Mouse (Mus musculus): ENCODE data around the gene Ldlrad3. TPM values are rescaled to one million over a fixed set of nuclear protein-coding genes. Genes with fewer than 3 reads are reported as not detected.

The Ldlrad3 gene
- total RNA-seq (2015) (26.4 and 27.0 TPM in 2 replicates), total RNA-seq (2017) (20.7 and 21.0 TPM in 2 replicates)

GRCm38 (mm10) chr2:102185951-102186561 is at the start of gene Ldlrad3:
TSS of gene Ldlrad3 (minus strand) at chr2:102186385.
- peak; percentile 84 for ATAC-seq (replicated peaks; ENCODE audit: poor library complexity)

GRCm38 (mm10) chr2:102231470-102231869 is 45.3 kb upstream of the Ldlrad3 start:
- ATAC-seq (replicated peaks; ENCODE audit: poor library complexity): no peak

GRCm38 (mm10) chr2:102229126-102229525 is 42.9 kb upstream of the Ldlrad3 start:
- no peak for ATAC-seq (replicated peaks; ENCODE audit: poor library complexity)

- ATAC-seq (replicated peaks; ENCODE audit: poor library complexity): no peak
These were observed 42.1 kb upstream of the Ldlrad3 start for GRCm38 (mm10) chr2:102228331-102228730.

GRCm38 (mm10) chr2:102227839-102228238 is 41.7 kb upstream of the Ldlrad3 start:
- no peak for ATAC-seq (replicated peaks; ENCODE audit: poor library complexity)

GRCm38 (mm10) chr2:102226274-102226673 is 40.1 kb upstream of the Ldlrad3 start:
- ATAC-seq (replicated peaks; ENCODE audit: poor library complexity): peak; percentile 54

GRCm38 (mm10) chr2:102223355-102224128 is 37.4 kb upstream of the Ldlrad3 start:
- ATAC-seq (replicated peaks; ENCODE audit: poor library complexity): no peak

GRCm38 (mm10) chr2:102222749-102223148 is 36.6 kb upstream of the Ldlrad3 start:
- ATAC-seq (replicated peaks; ENCODE audit: poor library complexity): no peak

- ATAC-seq (replicated peaks; ENCODE audit: poor library complexity): no peak
These were observed 30.6 kb upstream of the Ldlrad3 start for GRCm38 (mm10) chr2:102216817-102217216.

GRCm38 (mm10) chr2:102212096-102212495 is 25.9 kb upstream of the Ldlrad3 start:
- ATAC-seq (replicated peaks; ENCODE audit: poor library complexity): no peak

GRCm38 (mm10) chr2:102205672-102206399 is 19.7 kb upstream of the Ldlrad3 start:
- ATAC-seq (replicated peaks; ENCODE audit: poor library complexity): no peak

GRCm38 (mm10) chr2:102203478-102203877 is 17.3 kb upstream of the Ldlrad3 start:
- no peak for ATAC-seq (replicated peaks; ENCODE audit: poor library complexity)

GRCm38 (mm10) chr2:102202211-102202770 is 16.1 kb upstream of the Ldlrad3 start:
- ATAC-seq (replicated peaks; ENCODE audit: poor library complexity): no peak

- peak; percentile 99 for ATAC-seq (replicated peaks; ENCODE audit: poor library complexity)
These were observed 15.2 kb upstream of the Ldlrad3 start for GRCm38 (mm10) chr2:102201198-102201948.

- no peak for ATAC-seq (replicated peaks; ENCODE audit: poor library complexity)
These were observed 11.1 kb upstream of the Ldlrad3 start for GRCm38 (mm10) chr2:102197332-102197731.

GRCm38 (mm10) chr2:102196709-102197108 is 10.5 kb upstream of the Ldlrad3 start:
- no peak for ATAC-seq (replicated peaks; ENCODE audit: poor library complexity)

- peak; percentile 59 for ATAC-seq (replicated peaks; ENCODE audit: poor library complexity)
These were observed 9.3 kb upstream of the Ldlrad3 start for GRCm38 (mm10) chr2:102195494-102195893.

GRCm38 (mm10) chr2:102194247-102194646 is 8.1 kb upstream of the Ldlrad3 start:
- peak; percentile 64 for ATAC-seq (replicated peaks; ENCODE audit: poor library complexity)

GRCm38 (mm10) chr2:102192943-102193820 is 7.0 kb upstream of the Ldlrad3 start:
- no peak for ATAC-seq (replicated peaks; ENCODE audit: poor library complexity)

GRCm38 (mm10) chr2:102191736-102192135 is 5.6 kb upstream of the Ldlrad3 start:
- ATAC-seq (replicated peaks; ENCODE audit: poor library complexity): no peak
